Mouse (Mus musculus) right cerebral cortex, postnatal 25 days (tissue): ENCODE data around the gene Tcte1.

Source experiments
- DNase-seq: peaks from one replicate; pipeline ENCODE4 v3.0.0; 2022

Gene Tcte1

DNA sequence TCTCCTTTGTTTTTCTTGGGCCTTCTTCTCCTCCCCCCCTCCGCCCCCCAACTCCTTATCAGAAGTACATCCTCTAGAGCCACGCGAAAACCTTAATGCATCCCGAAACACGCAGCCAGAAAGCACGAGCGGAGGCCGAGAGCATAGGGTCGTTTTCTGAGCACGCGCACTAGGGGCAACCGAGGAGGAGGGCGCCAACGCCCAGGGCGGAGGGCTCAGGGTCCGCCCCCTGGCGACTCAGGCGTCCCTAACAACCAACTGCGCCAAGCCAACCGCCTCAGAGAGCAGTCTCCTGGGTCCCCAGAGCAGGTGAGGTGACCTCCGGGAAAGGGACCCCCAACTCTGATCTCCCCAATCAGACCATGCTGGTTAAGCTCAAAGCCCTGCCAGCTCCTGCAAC lies at the start of gene Tcte1:
TSS of gene Tcte1 (plus strand) at position 172 of the 400 bp plus-strand sequence.
- no peak for DNase-seq

DNA sequence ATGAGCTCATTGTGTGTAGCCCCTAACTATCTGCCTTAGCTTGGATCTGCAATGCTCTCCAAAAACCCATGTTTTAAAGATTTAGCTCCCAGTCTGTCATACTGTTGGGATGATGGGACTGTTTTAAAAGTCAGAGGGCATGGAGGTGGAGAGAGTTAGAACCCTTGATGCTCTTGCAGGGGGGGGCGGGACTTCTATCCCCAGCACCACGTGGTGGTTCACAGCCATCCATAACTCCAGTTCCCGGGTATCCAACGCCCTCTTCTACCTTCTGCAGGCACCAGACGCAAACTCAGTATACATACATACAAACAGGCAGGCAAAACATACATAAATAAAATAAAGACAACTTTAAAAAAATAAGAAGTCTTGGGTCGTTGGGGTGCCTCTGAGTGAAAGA lies 49.6 kb upstream of the Tcte1 start:
- no peak for DNase-seq

DNA sequence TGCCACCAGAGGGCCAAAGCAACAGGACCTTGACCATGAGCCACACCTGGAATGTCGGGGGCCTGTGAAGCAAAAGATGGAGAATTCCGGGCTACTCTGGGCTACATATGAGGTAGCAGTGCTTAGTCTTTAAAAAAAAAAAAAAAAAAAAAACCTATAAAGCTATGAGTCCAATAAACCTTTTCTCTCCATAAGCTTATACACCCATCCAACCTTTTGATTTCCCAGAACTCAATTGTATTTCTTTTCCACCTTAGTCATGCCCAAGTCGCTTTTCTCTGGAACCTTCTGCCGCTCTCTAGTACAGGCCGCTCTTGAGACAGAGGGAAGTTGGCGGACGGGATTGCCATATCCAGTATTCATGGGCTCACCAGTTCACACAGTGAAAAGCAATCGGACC lies 49.1 kb upstream of the Tcte1 start:
- no peak for DNase-seq

DNA sequence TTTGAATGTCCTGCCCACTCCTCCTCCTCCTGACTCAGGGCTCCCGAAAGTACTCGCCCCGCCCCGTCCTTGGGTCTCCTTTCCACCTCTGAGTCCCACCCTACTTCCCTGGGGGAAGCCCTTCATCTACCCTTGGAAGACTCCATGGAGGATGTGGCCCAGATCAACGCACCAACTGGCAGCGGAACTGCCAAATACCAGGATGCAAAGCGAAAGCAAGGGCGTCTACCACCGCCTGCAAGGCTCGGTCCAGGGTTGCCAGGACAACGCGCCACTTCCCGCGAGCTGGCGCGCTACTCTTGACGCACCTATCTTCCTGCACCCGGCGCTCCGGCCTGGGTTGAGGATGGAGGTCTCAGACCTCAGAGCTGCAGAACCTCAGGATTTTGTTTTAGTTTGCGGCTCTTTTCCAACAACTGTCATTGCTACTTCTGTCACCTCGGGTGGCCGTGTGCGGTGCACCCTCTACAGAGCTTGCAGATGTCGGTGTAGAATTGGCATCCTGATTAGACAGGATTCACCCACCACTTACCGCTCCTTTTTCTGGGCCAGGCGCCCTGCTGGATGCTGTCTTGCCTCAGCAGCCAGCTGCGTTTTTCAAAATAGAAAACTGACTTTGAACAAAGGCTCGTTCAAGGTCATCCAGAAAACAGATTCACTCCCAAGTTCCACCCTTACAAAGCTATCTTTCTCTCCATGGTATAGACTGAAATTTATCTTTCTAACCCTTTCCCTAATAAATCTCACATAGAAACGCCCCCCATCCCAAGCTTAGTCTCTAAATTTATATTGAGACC lies 48.4 kb upstream of the Tcte1 start, which contains the start of gene Spats1:
TSS of gene Spats1 (minus strand) at position 747 of the 797 bp plus-strand sequence.
- peak; percentile 89 for DNase-seq

DNA sequence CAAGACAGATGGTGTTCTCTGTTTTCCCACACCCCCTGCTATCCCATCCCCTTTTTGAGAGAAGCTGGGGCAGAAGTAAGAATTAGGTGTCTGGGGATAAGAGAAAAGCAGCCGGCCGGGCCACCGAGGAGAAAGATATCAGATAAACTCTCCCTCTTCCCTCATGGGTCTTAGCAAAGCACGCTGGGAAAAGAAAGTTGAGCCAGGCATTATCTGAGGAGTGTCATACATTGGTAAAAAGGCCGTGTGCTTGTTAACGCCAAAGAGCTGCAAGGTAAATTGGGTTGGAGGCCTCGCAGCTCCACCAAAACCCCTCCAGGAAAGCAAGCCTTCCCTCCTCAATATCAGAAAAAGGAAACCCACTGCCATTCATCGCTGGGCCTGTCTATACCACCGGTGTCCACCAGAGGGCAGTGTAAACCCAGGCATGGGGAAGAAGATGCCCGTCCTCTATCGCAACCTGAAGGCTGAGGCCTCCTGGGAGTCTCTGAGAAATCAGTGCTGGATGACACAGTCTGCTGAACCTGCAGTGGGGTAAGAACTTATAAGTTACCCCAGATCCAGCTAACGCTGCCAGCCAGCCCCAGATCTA lies 44.9 kb upstream of the Tcte1 start:
- peak; percentile 83 for DNase-seq

DNA sequence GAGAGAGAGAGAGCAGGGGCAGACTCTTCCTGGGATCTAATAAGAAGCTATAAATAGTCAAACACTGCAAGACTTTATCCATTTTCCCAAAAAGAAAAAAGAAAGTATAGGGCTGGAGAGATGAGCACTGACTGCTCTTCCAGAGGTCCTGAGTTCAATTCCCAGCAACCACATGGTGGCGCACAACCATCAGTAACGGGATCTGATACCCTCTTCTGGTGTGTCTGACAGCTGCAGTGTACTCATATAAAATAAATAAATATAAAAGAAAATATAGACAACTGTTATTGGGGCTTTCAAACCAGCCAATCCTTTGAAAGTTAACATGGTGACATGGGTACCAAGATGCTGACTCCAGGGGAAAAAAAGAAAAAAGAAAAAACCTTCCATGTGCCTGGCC lies 42.8 kb upstream of the Tcte1 start:
- DNase-seq, result no peak

DNA sequence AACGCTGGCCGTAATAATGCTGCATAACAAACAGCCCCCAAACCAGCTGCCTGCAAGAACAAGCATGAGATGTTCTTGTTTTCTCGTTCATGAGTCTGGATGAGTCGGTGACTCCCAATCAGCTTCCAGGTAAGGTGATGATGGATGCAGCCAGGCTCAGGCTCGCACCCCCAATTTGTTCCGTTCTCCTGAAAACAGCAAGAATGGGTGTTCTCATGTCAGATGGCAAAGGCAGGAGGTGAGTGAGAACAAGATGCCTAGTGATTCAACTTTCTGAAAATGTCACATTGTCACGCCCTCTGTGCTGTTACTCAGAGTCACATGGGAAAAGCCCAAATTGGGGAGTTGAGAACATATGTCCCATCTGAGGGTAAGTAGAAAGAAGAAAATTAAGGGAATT lies 37.7 kb upstream of the Tcte1 start:
- DNase-seq, result no peak

DNA sequence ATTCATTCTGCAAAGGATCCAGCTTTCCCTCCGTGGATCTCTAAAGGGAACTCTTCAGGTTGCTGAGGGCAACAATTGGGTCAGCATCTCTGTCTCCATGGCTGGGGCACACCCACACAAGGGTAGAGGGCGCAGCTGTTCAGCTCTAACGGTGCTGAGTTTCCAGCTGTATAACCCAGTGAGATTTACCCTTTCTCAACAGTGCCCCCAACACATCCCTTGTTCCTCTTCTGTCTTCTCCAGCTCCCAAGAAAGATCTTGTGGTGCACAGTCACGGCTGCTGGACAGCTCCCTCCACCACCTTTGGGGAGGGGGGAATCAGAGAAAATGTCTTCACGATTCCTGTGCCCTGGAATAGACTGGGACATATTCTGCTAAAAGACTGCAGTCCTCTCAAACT lies 36.0 kb upstream of the Tcte1 start:
- no peak for DNase-seq

DNA sequence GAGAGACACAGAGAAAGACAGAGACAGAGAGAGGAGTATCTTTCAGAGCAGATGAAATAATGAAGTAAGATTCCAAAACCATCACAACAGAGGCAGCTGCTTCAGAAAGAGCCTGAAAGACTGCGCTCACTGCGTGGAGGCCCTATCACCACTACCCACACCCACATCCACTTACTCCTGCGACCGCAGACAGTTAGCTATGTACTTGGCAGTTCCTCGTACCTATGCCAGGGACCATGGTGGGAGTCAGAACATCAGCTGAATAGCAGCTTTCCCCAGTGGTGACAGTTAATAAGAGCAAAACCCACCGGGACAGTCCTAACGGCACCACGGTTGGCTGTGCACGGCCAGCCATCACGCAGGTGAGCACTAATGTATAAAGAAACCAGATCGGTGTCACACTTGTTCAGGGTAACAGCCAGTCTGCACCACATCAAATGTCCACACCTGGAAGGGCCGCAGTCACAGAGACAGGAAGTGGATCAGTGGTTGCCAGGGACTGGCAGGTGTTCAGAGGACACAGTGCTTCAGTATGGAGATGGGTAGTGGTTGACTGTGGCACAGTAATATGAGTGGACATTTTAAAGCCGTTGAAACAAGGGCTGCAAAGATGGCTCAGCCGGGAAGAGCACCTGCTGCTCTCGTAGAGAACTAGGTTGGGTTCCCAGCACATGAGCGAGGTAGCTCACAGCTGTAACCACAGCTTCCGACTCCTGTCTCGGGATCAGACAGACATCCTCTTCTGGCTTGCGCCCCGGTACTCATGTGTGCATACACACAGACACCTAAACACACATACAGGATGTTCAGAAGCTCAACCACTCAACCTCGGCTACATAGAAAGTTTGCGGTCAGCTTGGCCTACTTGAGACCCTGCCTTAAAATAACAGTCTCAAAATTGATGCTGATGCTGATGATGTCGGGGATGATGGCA lies 34.6 kb upstream of the Tcte1 start:
- DNase-seq, result no peak

DNA sequence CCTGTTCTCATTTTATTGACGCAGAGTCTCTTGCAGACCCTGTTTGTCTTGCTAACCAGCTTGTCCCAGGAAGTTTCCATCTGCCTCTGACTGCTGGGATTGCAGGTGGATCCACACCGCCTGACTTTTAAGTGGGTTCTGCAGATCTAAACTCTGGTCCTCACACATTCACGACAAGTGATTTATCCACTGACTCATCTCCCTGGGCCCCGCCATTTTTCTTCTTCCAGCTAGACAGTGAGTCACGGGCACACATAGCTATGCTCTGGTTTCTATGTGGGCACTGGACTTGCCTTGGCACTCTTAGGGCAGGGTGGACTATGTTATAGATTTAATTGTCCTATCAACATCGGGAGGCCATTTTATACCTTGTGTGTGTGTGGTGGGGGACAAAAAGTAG lies 33.5 kb upstream of the Tcte1 start:
- DNase-seq, result no peak

DNA sequence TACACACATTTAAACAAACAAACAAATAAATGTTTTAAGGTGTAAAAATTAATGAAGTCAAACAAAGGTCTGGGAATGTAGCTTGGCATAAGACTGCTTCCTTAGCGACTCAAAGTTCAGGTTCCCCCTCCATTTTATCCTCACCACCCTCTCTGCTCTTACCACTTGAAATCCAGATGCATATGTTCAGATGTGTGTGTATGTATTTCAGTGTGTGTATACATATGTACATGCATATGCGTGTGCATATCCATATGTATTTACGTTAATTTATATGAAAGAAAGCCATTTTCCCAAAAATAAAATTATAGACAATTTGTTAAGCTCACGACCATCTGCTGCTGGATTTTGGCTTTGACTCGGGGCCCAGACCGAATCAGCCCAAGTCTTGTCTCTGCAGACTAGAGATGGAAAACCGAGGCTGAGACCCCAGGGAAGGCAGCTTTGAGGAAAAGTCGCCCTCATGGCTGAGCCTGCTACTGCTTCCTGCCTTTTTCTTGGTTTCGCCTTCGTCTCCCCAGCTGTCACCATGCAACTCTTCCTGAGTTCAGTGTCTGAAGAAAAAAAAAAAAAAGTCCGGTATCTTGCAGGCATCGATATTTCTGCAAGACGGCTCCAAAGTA lies 32.6 kb upstream of the Tcte1 start:
- no peak for DNase-seq

DNA sequence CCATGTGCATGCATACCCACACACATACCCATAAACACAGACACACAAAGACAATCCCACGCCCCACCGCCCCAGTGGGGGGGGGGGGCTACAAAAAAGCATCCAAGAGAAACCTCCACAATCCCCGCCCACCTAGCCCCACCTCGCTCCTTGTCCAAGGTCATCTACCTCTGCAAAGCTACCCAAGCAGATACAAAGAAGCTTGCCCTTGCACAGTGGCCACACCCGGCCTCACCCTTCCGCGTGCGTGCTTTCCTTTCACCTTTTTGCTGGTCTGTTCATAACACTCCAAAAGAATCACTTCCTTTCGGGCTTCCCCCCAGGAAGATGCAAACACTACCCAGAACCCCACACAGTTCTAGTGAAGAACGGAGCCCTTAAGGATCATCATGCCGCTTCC lies 27.8 kb upstream of the Tcte1 start:
- no peak for DNase-seq

DNA sequence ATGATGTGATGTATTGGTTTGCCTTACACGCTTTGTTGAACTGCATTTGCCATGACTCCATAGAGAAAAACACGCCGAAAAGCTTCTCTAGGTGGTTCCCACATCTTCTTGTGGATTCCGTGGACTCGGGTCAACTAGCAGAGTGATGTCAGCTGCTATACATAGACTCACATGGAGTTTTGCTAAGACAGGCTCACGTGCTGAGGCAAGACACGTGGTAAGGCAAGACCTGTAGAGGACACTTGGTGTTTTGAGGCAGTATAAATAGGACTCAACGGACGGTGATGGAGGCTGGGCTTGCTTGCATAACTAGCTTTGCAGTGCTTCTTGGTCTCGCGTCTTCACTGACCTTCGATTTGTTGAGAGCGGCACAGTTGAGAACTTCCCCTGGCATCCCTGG lies 24.8 kb upstream of the Tcte1 start:
- DNase-seq, result no peak

DNA sequence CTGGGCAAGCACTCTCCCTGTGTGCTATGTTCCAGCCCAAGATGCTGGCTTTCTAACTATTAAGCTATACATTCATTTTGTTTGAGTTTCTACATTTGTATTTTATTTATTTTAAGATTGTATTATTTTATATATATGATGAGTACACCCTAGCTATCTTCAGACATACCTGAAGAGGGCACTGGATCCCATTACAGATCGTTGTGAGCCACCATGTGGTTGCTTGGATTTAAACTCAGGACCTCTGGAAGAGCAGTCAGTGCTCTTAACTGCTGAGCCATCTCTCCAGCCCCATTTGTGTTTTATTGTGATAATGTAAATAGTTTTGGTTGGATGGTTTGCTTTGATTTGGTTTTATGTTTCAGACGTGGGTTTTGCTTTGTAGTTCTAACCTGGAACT lies 23.7 kb upstream of the Tcte1 start:
- no peak for DNase-seq

DNA sequence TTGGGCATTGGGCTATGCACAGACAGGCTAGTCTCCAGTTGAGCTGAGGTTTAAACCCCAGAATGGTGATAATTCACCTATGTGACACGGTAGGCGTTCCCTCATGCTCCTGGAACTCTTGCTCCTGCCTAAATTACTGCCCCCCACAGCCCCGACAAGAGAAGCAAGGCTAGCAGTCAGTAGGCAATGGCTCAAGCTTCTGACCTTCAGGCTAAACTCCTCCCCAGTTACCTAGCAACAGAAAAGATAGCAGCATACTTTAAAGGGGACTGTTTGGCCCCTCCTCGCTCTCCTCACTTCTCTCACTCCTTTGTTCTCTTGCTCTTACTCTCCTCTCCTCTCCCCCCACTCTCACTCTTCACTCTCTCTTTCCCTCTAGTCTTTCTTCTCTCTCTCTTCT lies 22.3 kb upstream of the Tcte1 start:
- no peak for DNase-seq

DNA sequence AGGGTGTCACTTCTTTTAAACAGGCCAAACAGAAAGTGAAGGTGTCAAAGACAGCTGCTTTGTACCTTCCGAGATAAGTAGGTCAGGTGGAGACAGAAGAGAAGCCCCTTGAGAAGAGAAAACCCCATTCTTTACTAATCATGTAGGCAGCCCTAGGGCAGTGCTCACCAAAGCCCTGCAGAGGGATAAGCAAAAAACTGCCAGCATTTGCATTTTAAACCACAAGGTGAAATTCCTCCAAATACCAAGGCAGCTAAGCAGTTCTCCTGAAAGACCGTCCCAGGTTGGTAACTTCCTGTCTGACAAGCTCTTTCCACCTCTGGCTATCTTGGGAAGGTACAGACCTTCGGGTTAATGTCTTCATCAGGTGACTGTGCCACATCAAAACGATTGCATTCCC lies 20.9 kb upstream of the Tcte1 start:
- DNase-seq, result no peak

DNA sequence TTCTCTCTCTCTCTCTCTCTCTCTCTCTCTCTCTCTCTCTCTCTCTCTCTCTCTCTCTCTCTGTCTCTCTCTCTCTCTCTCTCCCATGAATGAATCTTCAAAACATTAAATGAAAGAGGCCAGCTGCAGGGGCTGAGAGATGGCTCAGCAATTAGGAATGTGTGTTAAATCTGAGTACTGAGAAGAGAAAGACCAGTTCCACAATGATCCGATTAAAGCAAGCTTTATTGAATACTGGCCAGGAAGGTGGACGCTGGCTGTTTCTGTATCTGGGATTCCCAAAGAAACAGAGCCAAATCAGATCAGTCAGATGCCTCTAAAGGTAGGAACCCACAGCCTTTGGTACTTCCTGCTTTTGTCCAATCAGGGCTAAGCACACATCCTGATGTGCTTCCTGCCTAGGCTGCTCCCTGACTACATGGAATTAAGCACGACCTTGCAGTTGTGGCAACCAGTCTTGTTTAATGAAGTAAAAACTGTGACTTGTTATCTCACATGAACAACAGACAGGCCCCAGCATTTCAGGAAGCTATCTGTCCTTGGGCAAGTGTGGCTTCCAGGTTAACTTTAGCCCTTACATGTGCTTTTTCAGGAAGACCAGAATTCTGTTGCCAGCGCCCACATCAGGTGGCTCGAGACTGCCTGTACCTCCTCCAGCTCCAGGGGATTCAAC lies 19.8 kb upstream of the Tcte1 start:
- DNase-seq, result no peak

DNA sequence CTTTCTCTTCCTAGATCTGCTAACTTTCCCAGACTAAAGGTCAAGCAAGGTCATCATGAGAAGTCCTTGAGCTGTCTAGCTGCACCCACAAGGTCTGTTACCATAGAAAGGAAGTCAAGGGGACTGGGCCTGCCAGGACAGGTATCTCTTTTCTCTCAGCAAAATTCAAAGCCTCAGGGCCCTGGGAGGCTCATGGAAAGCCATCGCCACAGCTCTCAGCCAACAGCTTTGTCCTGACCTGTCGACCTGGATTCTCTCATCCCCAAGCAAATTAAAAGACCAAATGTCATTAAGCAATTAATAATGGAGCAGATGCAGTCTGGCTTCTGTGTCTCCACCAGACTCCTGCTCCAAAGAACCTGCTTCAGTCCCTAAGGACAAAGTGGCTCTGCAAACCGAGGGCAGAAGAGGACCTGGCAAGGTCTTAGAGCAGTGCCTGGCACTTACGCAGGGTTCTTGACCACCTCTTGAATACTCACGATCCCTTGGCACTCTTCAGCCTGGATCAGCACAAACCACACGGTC lies 17.2 kb upstream of the Tcte1 start:
- DNase-seq, result no peak

DNA sequence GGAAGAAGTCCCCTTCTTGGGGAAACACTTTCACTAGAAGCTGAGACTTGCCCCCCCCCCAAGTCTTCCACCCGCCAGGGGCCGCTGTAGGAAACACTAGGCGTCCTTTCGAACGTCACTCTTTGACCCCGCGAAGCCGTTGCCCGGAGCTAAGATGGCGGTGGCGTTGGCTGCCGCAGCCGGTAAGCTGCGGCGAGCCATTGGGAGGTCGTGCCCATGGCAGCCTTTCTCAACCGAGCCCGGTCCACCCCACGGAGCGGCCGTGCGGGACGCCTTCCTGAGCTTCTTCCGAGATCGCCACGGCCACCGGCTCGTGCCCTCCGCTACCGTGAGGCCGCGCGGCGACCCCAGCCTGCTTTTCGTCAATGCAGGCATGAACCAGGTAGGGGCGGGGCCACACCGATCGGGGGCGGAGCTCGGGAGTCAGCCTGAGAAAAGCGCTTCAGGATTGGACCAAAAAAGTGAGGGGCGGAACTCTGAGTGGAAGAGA lies 16.5 kb upstream of the Tcte1 start, which contains the start of gene Aars2:
TSS of gene Aars2 (plus strand) at position 142 of the 490 bp plus-strand sequence.
- DNase-seq, result peak; percentile 92

DNA sequence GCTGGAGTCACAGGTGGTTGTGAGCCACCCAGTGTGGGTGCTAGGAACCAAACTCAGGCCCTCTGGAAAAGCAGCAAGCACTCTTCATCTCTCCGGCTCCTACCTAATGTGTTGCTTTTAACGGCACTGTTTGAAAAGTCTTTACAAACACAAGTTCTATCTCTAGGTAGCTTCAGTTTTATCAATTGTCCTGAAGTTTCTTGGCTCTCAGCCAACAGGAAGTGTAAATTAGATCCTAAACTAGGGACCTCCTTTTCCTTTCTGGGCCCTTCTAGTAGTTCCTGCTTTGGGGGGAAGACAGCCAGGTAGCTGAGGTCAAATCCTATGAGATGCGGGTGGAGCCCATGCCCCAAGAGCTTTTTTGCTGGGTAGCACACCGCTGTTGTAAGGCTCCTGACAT lies 12.4 kb upstream of the Tcte1 start:
- DNase-seq, result no peak

DNA sequence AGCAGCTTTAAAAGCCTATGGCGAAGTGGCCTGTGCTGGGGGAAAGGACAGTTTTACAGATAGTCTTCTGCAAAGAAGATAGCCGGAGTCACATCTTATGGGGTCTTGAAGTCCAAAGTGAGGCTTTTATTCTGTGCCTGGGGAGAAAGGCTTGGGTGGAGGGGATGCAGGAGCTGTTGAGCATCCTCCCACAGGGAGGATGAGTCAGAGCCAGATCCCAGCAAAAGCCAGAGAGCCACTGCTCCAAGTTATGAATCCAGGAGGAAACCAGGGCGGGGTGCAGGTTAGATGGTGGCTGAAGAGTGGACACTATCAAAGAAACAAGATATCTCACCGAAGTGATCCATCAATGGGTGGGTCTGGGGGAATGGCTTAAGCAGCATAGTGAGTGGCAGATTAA lies 11.5 kb upstream of the Tcte1 start:
- DNase-seq, result no peak

DNA sequence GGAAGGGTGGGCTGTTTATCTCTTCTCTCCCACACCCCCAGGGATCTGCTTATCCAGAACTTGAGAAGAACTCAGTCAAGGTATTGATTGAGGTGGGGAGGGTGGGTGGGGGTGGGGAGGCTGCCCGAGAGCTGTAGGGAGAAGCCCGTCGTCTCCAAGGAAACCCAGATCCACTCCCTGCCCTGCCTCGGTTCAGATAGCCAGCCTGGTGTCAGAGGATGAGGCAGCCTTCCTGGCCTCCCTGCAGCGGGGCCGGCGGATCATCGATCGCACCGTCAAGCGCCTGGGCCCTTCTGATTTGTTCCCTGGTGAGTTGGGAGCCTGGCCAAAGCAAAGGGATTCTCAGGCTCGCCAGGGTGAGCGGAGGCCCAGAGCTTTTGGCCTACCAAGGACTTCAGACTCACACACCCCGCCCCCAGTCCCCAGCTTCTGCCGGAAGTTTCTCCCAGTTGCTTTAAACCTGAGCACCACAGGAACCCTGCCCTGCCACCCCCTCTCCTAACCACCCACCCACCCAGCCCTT lies 8.0 kb upstream of the Tcte1 start:
- DNase-seq, result no peak
